Mouse (Mus musculus) forebrain, postnatal 0 days (tissue): Measurements from ENCODE around the gene Homer3. TPM values are rescaled to one million over a fixed set of nuclear protein-coding genes. Genes with fewer than 3 reads are reported as not detected.

Experiments used
- ATAC-seq: fragments of 200-750 bp; cut with Nextera tagmentation; 2 replicates; pipeline ENCODE4 v1.8.0; 2017; ENCODE audit warnings: mild to moderate bottlenecking, moderate library complexity
- DNase-seq: peaks from one replicate; pipeline ENCODE4 v3.0.0-alpha.2; 2015
- H3K27ac ChIP-seq: fragments of 300-500 bp; sonication (generic); 2 replicates; pipeline ENCODE4 v1.5.1; 2014; ENCODE audit warnings: low read depth, mild to moderate bottlenecking, antibody characterized with exemption, low read length, moderate library complexity, mixed read lengths
- H3K27me3 ChIP-seq: fragments of 300-500 bp; sonication (generic); 2 replicates; pipeline ENCODE4 v1.6.1; 2014; ENCODE audit warnings: mild to moderate bottlenecking, low read length, mixed read lengths; ENCODE audit not compliant: insufficient read depth
- H3K36me3 ChIP-seq: fragments of 300-500 bp; sonication (generic); 2 replicates; pipeline ENCODE4 v1.6.1; 2014; ENCODE audit warnings: mild to moderate bottlenecking, moderate library complexity; ENCODE audit not compliant: insufficient read depth
- H3K4me1 ChIP-seq: fragments of 300-500 bp; sonication (generic); 2 replicates; pipeline ENCODE4 v1.6.1; 2014; ENCODE audit warnings: antibody characterized with exemption; ENCODE audit not compliant: insufficient read depth
- H3K4me2 ChIP-seq: fragments of 300-500 bp; sonication (generic); 2 replicates; pipeline ENCODE4 v1.6.1; 2014; ENCODE audit warnings: low read depth, mild to moderate bottlenecking, moderate library complexity
- H3K4me3 ChIP-seq: fragments of 300-500 bp; sonication (generic); 2 replicates; pipeline ENCODE4 v1.5.1; 2014; ENCODE audit warnings: low read depth, low read length, mixed read lengths
- H3K9ac ChIP-seq: fragments of 300-500 bp; sonication (generic); 2 replicates; pipeline ENCODE4 v1.6.1; 2014; ENCODE audit warnings: mild to moderate bottlenecking
- H3K9me3 ChIP-seq: fragments of 300-500 bp; sonication (generic); 2 replicates; pipeline ENCODE4 v1.6.1; 2016; ENCODE audit warnings: low read length
- CTCF ChIP-seq: sonication (generic); IDR thresholded peaks from 2 replicates; pipeline ENCODE4 v1.5.1; 2016; ENCODE audit warnings: antibody characterized with exemption, control low read depth, low read depth
- WGBS: fragments of 180-500 bp; shearing (Covaris S2); extraction: QIAGEN DNeasy Blood & Tissue Kit; methylation state at CpG from one replicate; pipeline ENCODE4 v1.1.7; 2014; 5-methylcytosine and 5-hydroxymethylcytosine counted together
- polyA plus RNA-seq: library from polyadenylated mRNA; unstranded; fragments of >200 nt; fragmentation: Nextera tagmentation; extraction: Ambion mirVana; gene quantifications from 2 replicates; pipeline ENCODE4 v1.2.1, GENCODE M21; 2015
- total RNA-seq: library from RNA; depleted of rRNA; stranded (reverse); fragments of >200 nt; gene quantifications from 2 replicates; pipeline ENCODE4 v1.2.3, GENCODE M21; 2014

Gene Homer3
- total and polyA plus RNA-seq, 2 experiments from 2014 or later, result 20.2 to 34.7 TPM

DNA sequence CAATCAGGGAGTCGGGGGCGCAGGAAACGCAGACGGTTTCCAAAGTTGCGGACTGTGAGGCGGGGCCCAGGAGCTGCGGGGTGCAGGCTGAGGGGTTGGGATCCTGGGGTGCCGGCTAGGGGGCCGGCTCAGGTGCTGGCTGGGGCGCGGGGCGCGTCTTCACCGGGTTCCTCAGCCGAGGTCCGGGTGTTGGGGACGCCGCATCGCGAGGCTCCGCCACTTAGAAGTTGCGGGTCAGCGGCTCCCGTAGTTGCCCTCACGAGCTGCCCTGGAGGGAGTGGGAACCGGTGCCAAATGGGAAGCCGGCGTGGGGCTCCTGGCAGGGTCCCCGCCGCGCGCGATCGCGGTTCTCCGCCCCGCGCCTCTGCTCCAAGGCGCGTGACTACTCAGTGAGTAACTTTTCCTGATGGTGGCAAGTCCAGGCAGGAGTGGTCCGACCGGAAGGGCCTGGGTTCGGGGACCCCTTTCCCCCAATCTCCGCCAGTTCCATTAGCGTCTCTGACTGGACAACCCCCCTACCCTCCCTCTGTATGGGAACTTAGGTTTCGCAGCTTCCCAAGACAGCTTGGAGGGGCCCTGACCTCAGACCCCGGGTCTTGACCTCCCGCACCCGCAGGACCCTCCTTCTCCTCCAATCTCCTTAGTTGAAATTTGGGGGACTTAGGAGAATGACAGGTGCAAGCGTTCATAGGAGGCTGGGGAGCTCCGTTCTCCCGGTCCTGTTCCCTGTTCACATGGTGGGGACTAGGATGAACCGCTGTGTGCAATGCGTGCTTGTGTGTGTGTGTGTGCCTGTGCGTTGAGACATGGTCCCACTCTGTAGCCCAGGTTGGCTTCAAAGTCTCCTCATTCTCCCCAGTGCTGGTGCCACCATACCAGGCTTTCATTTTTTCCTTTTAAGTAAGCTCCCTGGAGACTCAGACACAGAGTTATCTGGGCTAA, 780 bp downstream of the Homer3 start:
- Histone ChIP-seq H3K4me2 (peak overlapping the region; percentile 89), H3K9me3 (no peaks in the 10 kb centered on the region), H3K9ac (peak overlapping the region; percentile 79), H3K4me1 (no peaks in the 10 kb centered on the region), H3K27me3 (no peaks in the 10 kb centered on the region), H3K27ac (peak overlapping the region; percentile 35; the same call in 1 of the 2 replicates), H3K4me3 (peak overlapping the region; percentile 75), H3K36me3 (peaks cover 14% of the 10 kb centered on the region; the same call in 1 of the 2 replicates)
- peak; percentile 63 for ATAC-seq
- DNase-seq, result peak; percentile 38
- 5% methylated on average over 53 of the region's 55 CpGs for WGBS
- no peak for TF ChIP-seq CTCF

GRCm38 (mm10) chr8:70284421-70284820, 1.8 kb downstream of the Homer3 start:
- no peak for ATAC-seq
- WGBS, result 83% methylated on average over 5 of the region's 5 CpGs
- H3K9ac ChIP-seq, result no peak overlapping the region

GRCm38 (mm10) chr8:70285304-70285703, 2.7 kb downstream of the Homer3 start:
- no peak overlapping the region for H3K9ac ChIP-seq
- DNase-seq, result no peak
- H3K27me3 ChIP-seq, result no peaks in the 10 kb centered on the region
- TF ChIP-seq CTCF, result no peak
- no peak overlapping the region for H3K4me2 ChIP-seq
- no peak overlapping the region for H3K27ac ChIP-seq
- H3K36me3 ChIP-seq, result peaks cover 14% of the 10 kb centered on the region; the same call in 1 of the 2 replicates
- ATAC-seq, result no peak
- WGBS, result 96% methylated on average over 15 of the region's 15 CpGs
- H3K9me3 ChIP-seq, result no peaks in the 10 kb centered on the region
- H3K4me1 ChIP-seq, result no peaks in the 10 kb centered on the region
- no peak overlapping the region for H3K4me3 ChIP-seq

More at GRCm38 (mm10) chr8:70284421-70284820, 1.8 kb downstream of the Homer3 start:
- Histone ChIP-seq H3K4me3 (no peak overlapping the region), H3K27me3 (no peaks in the 10 kb centered on the region), H3K9me3 (no peaks in the 10 kb centered on the region), H3K27ac (no peak overlapping the region), H3K36me3 (peaks cover 14% of the 10 kb centered on the region; the same call in 1 of the 2 replicates), H3K4me2 (0 out of 2 replicates have a peak overlapping the region, but pooled peaks have one; percentile 89), H3K4me1 (no peaks in the 10 kb centered on the region)
- TF ChIP-seq CTCF, result no peak
- DNase-seq, result no peak

GRCm38 (mm10) chr8:70286737-70287136, 4.1 kb downstream of the Homer3 start:
- Histone ChIP-seq H3K9me3 (no peaks in the 10 kb centered on the region), H3K9ac (no peak overlapping the region), H3K4me2 (no peak overlapping the region), H3K4me3 (no peak overlapping the region), H3K27ac (no peak overlapping the region), H3K4me1 (no peaks in the 10 kb centered on the region), H3K27me3 (no peaks in the 10 kb centered on the region), H3K36me3 (peaks cover 27% of the 10 kb centered on the region)
- ATAC-seq, result no peak
- no peak for DNase-seq
- peak; percentile 34 for TF ChIP-seq CTCF
- 90% methylated on average over 8 of the region's 8 CpGs for WGBS

GRCm38 (mm10) chr8:70293988-70294405, 11.4 kb downstream of the Homer3 start:
- Histone ChIP-seq H3K27me3 (no peaks in the 10 kb centered on the region), H3K9me3 (no peaks in the 10 kb centered on the region), H3K4me3 (no peak overlapping the region), H3K4me1 (no peaks in the 10 kb centered on the region), H3K9ac (no peak overlapping the region), H3K36me3 (peaks cover 79% of the 10 kb centered on the region), H3K4me2 (no peak overlapping the region), H3K27ac (no peak overlapping the region)
- WGBS, result 67% methylated on average over 5 of the region's 5 CpGs
- no peak for TF ChIP-seq CTCF
- DNase-seq (no peak), ATAC-seq (0 out of 2 replicates have a peak, but pooled peaks have one; percentile 4)

DNA sequence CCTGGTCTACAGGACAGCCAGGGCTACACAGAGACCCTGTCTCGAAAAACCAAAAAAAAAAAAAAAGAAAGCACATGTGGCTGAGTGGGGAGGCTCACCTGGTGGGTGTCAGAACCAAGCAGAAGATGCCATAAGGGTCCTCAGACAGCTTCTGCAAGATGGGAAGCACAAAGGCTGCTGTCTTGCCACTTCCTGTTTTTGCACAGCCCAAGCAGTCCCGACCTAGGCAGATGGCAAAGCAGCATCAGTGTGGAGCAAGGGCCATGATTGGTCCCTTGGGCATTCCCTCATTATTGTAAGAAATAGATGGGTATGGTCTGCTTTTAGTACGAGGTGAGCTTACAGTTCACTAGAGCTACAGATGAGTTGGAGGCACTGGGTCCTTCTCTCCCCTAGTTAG, 18.3 kb downstream of the Homer3 start:
- Histone ChIP-seq H3K9ac (no peak overlapping the region), H3K4me2 (no peak overlapping the region), H3K36me3 (peaks cover 47% of the 10 kb centered on the region), H3K4me1 (peaks cover 13% of the 10 kb centered on the region), H3K9me3 (no peaks in the 10 kb centered on the region), H3K27ac (no peak overlapping the region), H3K4me3 (no peak overlapping the region), H3K27me3 (no peaks in the 10 kb centered on the region)
- TF ChIP-seq CTCF, result no peak
- DNase-seq, result no peak
- no peak for ATAC-seq
- WGBS, result 90% methylated on average over 3 of the region's 3 CpGs

DNA sequence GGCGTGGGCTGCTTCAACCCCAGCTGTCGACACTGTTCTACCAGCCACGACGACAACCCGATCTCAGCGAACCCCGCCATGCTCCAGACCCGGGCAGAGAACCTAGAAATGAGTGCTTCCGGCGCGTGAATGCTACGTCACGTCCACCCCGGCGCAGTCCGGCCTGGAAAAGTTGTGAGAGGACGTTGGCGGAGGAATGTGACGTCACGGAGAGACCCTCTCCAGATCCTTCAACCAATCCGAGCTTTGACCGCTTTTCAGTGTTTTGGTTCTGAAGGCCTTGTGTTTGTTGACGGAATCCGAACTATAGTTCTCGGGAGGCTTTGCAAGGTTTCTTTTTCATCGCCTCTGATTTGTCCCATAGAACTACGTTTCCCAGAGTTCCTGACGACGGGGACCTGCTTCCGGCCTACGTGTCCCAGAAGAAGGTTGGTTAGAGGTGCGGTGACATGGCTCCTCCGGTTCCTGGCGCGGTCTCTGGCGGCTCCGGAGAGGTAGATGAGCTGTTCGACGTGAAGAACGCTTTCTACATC, 19.8 kb downstream of the Homer3 start, which contains the start of the genes Ddx49 and Cope:
Gene Ddx49, minus strand, starts transcription at position 132 of the 533 bp plus-strand sequence.
Gene Cope, plus strand, starts transcription at position 161 of the 533 bp plus-strand sequence.
- under 1% methylated on average over 40 of the region's 40 CpGs for WGBS
- Histone ChIP-seq H3K4me3 (peak within 1 kb of the TSS; percentile 76), H3K4me1 (peaks cover 13% of the 10 kb centered on the region), H3K27ac (peak within 1 kb of the TSS; percentile 58), H3K4me2 (peak within 1 kb of the TSS; percentile 88), H3K36me3 (peaks cover 47% of the 10 kb centered on the region), H3K9me3 (no peaks in the 10 kb centered on the region), H3K27me3 (no peaks in the 10 kb centered on the region), H3K9ac (peak within 1 kb of the TSS; percentile 70)
- TF ChIP-seq CTCF, result no peak
- DNase-seq, result peak; percentile 97
- ATAC-seq, result peak; percentile 96
